Mouse (Mus musculus) bone marrow, adult 2 months (tissue): ENCODE measurements around the gene Cd72. TPM values are rescaled to one million over a fixed set of nuclear protein-coding genes. Genes with fewer than 3 reads are reported as not detected.

Experiments
- H3K27ac ChIP-seq: fragments of 200-500 bp; 2 replicates; pipeline ENCODE4 v1.5.1; 2012; ENCODE audit warnings: low read depth, mild to moderate bottlenecking, control low read depth, inconsistent platforms, low read length; ENCODE audit not compliant: control insufficient read depth, poor library complexity, insufficient read depth
- H3K4me1 ChIP-seq: fragments of 200-500 bp; 2 replicates; pipeline ENCODE4 v1.6.1; 2011; ENCODE audit warnings: low read length; ENCODE audit not compliant: control insufficient read depth, insufficient read depth
- H3K4me3 ChIP-seq: fragments of 200-500 bp; replicated peaks from 2 replicates; pipeline ENCODE3; 2011; ENCODE audit warnings: mild to moderate bottlenecking, low read depth, low read length, control low read depth; ENCODE audit not compliant: control insufficient read depth
- CTCF ChIP-seq: fragments of 200-500 bp; IDR thresholded peaks from 2 replicates; pipeline ENCODE4 v1.5.1; 2011; ENCODE audit warnings: low read length, control low read depth; ENCODE audit not compliant: control insufficient read depth, insufficient read depth
- POLR2A ChIP-seq: fragments of 200-500 bp; IDR thresholded peaks from 2 replicates; pipeline ENCODE4 v1.6.1; 2011; ENCODE audit warnings: low read depth, mild to moderate bottlenecking, control low read depth, low read length, borderline replicate concordance; ENCODE audit not compliant: control insufficient read depth
- WGBS: fragments of 180-500 bp; shearing (Covaris S2); methylation state at CpG from one replicate; pipeline ENCODE4 v1.1.7; 2018; 5-methylcytosine and 5-hydroxymethylcytosine counted together
- polyA plus RNA-seq: library from polyadenylated mRNA; stranded (reverse); fragments of >200 nt; gene quantifications from 2 replicates; pipeline ENCODE4 v1.2.4, GENCODE M21; 2011; ENCODE audit warnings: low replicate concordance; ENCODE audit not compliant: missing spikeins, insufficient read depth, insufficient read length

Cd72 gene
- polyA plus RNA-seq, 1 experiment, result 275 TPM

- 84% methylated on average over 4 of the region's 4 CpGs for WGBS
- Histone ChIP-seq H3K4me3 (no peak overlapping the region), H3K27ac (no peak overlapping the region), H3K4me1 (no peaks in the 10 kb centered on the region)
- TF ChIP-seq POLR2A (no peak), CTCF (no peak)
Measured at GRCm38 (mm10) chr4:43398014-43398413, 56.4 kb downstream of the Cd72 start.

Other genes with a start within 250 kb of the Cd72 start
- not detected in 2 replicates for gene Atp8b5, start 187.5 kb downstream of the Cd72 start, polyA plus RNA-seq
- gene Rusc2, start 72.6 kb downstream of the Cd72 start, polyA plus RNA-seq, result 3.4 and 14.7 TPM in 2 replicates
- not detected in 2 replicates for gene Fam166b, start 25.5 kb downstream of the Cd72 start, polyA plus RNA-seq
- 2.7 and 6.0 TPM in 2 replicates for gene Tesk1, start 12.7 kb downstream of the Cd72 start, polyA plus RNA-seq
- 1.1 TPM in 1 of 2 replicates, not detected in the other for gene Sit1, start 29.1 kb upstream of the Cd72 start, polyA plus RNA-seq
- 37.7 and 76.5 TPM in 2 replicates for gene Ccdc107, start 38.3 kb upstream of the Cd72 start, polyA plus RNA-seq
- 88.6 and 105 TPM in 2 replicates for gene Arhgef39, start 45.1 kb upstream of the Cd72 start, polyA plus RNA-seq
- gene Car9, start 52.3 kb upstream of the Cd72 start, polyA plus RNA-seq, result 1.5 TPM in 1 of 2 replicates, not detected in the other
- gene Tpm2, start 69.1 kb upstream of the Cd72 start, polyA plus RNA-seq, result 60.9 and 83.6 TPM in 2 replicates
- 10.5 and 20.9 TPM in 2 replicates for gene Creb3, start 107.7 kb upstream of the Cd72 start, polyA plus RNA-seq
- 394 and 621 TPM in 2 replicates for gene Tln1, start 108.1 kb upstream of the Cd72 start, polyA plus RNA-seq
- gene Rgp1, start 124.1 kb upstream of the Cd72 start, polyA plus RNA-seq, result 20.1 and 43.5 TPM in 2 replicates
- gene Gba2, start 124.2 kb upstream of the Cd72 start, polyA plus RNA-seq, result 16.5 and 29.8 TPM in 2 replicates
- not detected in 2 replicates for gene Msmp, start 129.9 kb upstream of the Cd72 start, polyA plus RNA-seq
- 2.0 and 3.7 TPM in 2 replicates for gene Npr2, start 177.3 kb upstream of the Cd72 start, polyA plus RNA-seq
- 3.0 TPM in 1 of 2 replicates, not detected in the other for gene Spag8, start 199.0 kb upstream of the Cd72 start, polyA plus RNA-seq
- 40.6 and 53.3 TPM in 2 replicates for gene Hint2, start 201.8 kb upstream of the Cd72 start, polyA plus RNA-seq
- gene Tmem8b, start 214.3 kb upstream of the Cd72 start, polyA plus RNA-seq, result 1.7 and 1.8 TPM in 2 replicates
- gene Fam221b, start 214.5 kb upstream of the Cd72 start, polyA plus RNA-seq, result not detected in 2 replicates
- gene Olfr70, start 246.2 kb upstream of the Cd72 start, polyA plus RNA-seq, result not detected in 2 replicates